Mouse (Mus musculus): ENCODE results near the gene Hlcs.

DNA sequence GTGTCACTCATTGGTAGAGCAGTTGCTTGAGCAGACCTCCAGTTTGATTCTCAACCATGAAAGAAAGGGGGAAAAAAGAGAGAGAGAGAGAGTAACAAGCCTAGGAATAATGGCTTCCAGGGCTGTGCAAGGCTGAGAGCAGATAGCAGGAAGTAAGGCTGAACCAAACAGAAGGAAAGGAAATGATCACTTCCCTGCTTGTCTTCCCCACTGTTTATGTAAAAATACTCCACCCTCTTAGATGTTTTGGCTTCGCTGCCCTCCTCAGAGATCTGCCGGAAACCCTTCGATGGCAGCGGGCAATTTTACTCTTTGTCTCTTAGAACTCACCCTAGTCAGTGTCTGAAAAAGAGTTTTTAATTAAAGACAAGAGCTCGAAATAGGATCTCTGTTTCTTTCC lies 10.3 kb upstream of the Hlcs start:
- no peak for TF ChIP-seq CTCF (IDR thresholded peaks at IDR 0.05; ENCODE audit: control insufficient read depth, insufficient read depth, insufficient replicate concordance, low read depth, low read length)
- no peak for TF ChIP-seq POLR2A (IDR thresholded peaks at IDR 0.05; ENCODE audit: control insufficient read depth, low read depth, low read length)
